Mouse (Mus musculus) ovary, postnatal 14 days (tissue): ENCODE measurements around the gene Slc4a10.

Source experiments
- DNase-seq: peaks from one replicate; pipeline ENCODE4 v3.0.0; 2022; ENCODE audit warnings: low spot score

Slc4a10 gene

DNA sequence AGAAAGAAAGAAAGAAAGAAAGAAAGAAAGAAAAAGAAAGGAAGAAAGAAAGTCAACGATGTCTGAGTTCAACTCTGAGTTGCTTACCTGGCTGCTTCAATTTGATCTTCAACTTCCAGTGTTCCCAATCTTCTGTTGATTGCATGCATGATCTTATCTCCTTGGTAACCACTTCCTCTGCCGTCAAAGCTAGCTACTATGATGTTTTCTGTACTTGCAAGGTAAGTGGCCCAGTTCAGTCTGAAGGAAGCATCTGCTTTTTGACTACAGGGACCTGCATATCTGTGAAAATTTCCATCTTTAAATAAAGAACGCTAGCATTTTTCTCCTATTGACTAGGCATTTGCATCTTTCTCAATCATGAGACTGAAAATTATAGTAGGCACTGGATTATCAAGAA lies 305.8 kb downstream of the Slc4a10 start:
- DNase-seq, result no peak

DNA sequence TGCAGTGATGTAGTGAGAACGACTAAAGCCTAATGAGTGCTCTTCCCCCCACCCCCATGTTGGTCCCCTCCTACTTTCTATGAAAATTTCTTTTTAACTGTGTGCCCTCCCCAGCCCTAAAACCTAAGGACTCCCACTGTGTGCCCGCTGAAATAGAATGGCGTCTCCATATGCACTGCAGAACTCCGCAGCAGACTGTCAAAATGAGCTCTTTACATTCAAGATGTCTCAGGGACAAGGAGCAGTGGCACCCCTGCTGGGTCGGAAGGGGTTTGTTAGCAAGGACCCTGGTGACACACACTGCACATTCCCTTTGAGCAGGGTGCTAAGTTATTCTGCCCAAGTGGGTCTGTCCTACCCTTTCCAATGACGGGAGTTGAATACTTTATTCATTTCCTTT lies 309.5 kb downstream of the Slc4a10 start:
- DNase-seq, result no peak

DNA sequence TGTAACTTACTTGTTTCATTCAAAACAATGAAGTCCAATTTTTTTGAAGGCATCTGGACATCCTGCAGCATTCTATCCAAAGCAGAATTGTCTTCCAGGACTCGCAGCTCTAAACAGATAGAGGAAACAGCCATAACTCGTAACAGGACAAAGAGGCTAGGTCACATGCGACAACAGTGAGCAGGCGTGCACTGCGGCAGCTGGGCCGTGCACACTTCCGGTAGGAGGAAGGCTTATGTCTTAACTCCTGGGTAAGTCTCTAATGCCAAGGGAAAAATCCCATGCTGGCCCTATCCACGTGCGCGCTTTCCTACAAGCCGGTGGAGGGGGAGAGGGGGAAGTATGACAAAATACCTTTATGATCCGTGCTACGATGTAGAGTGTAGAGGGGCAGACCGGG lies 310.3 kb downstream of the Slc4a10 start:
- no peak for DNase-seq

DNA sequence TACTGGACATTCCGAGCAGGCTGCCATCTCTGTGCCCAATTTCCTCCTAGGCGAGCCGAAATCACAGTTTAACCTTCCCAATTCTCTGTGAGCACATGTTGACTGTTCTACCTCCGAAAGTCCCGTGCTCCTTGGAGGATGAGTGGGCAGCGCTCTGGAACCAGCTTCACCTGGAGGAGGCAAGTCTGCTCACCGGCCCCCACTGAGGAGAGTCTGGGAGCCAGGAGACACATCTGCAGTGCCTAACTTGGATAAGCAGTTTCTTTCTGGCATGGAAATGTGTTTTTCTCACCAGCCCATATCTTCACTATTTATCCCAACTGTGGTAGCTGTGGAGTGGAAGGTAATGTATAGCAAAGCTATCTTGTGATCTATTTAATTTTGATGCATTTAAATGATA lies 311.0 kb downstream of the Slc4a10 start:
- no peak for DNase-seq

DNA sequence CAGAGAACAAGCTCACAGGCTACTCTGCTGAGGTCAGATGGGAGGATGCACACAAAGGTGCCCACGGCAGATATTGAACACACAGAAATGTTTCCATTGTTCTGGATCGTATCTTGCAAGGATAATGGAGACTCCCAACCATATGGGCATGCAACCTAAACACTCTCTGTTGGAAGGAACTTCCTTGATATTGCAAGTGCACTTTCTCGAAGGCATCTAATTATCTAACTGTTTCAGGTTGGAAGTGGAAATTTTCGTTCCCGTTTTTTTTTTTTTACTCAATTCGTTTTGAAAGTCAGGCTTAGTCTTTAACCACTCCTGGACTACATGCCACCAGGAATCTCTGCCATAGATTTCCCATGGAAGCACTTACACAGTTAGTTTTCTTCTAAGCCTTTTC lies 314.6 kb downstream of the Slc4a10 start:
- DNase-seq, result no peak

DNA sequence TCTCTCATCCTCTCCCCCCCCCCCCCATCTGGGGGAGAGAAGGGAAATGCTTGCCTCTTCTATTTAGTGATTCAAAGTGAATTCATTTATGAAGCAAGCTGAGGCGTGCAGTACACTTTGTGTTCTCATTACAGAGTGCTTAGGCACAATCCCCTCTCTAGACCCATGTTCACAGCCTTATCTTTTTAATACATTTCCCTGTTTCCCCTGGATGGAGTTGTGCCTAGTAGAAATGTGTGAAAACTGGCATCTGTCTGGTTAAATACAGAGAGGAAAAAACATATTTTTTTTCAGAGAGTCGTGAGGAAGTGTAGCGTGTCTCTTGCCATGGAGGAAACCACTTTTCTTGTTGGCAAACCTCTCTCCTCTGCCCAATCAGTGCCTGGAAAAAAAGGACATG lies 315.3 kb downstream of the Slc4a10 start:
- no peak for DNase-seq

DNA sequence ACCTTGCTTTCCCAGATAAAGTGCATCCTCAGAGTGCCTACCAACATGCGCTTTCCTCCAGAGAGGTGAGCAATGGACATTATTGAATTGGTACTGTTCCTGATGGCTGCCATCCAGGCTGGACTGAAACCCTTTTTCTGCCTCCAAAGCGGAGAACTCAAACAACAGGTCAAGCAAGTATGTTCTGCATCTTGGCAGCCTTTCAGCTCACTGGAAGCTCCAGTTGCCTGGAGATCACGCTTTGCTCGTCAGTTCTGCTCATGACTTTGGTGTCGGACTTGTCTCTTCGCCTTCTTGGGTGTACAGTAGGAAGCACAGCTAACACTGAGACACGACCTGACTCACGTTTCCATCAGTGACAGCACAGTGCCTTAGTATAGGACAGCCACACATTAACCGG lies 315.9 kb downstream of the Slc4a10 start:
- peak; percentile 25 for DNase-seq

DNA sequence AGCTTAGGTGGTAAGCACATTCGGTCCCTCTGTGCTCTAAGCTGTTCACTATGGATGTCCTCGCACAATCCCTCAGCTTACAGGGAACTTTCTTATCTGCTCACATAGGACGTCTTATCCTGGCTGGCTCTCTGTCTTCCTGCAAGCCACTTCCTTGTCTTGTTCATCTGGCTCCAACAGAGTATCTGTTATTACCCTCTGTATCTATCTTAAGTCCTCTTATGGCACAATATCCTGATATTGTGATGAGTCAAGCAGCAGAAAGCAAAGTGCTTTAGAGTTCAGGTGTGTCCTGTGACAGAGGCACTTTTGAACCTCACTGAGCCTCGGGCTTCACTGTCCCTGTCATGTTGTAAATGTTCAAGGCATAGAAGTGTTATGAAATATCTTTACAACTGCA lies 317.3 kb downstream of the Slc4a10 start:
- no peak for DNase-seq

DNA sequence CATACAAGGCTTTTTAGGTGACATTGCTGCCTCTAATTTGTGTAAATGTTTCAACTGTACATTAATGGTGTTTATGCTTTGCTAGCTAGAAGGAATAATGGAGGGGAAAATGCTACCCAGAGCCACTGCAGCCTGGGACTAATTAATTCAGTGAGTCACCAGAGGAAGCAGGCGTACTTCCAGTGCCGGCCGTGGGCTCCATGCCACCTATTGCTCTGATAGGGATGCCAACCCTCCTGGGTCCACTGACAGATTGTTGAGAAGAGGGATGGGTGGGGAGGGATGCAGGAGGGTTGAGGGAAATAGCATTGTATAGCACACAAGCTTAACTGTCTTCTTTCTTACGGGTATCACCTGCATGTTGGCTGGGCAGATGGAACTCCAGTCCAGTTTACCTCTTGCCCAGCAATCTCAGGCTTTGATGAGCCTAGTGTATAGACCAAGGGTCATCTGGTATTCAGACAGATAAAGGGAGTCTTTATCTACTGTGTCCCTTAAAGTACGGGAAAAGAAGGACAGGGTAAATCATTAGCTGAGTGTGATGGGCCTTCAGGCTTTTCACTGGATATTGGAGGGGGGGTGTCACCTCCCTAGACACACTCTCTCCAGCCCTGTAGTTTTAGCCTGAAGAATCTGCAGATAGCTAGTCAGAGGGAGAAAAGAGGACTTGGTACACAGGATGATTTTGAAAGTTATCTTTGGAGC lies 322.2 kb downstream of the Slc4a10 start:
- DNase-seq, result no peak

DNA sequence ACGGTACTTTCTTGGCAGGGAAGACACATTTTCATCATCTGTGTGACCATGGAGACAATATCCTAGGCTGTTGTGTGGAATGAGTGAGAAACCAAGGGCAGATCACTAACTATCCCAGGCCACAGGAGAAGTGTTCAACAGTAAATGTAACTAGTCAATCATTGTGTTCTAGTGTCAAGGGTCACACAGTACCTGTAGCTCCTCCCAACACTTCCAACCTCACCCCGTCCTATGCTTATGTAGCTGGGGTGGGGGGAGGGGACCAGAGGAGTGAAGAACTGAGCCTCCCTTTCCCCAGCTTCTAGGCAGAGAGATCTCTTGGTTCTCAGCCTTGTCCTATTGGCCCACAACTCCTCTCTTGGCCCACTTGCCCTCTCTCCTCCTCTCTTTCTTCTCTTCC lies 323.8 kb downstream of the Slc4a10 start:
- DNase-seq, result no peak

DNA sequence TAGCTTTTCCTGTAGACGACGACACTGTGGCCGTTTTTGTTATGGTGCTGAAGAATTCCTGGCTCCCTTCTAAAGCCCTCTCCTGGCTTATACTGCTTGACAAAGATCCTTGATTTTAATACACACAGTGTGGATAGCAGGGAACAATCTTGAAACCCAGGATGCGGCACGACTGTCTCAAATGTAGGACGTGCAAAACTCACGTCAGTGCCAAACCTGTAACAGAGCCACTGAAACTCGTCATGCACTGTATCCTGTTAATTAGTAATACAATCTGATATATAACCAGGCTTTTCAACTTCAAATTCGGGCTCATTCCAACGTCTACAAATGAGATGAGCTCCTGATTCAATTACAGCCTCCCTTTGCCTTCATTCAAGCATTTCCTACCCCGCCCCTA lies 327.4 kb downstream of the Slc4a10 start:
- DNase-seq, result no peak
